Mouse (Mus musculus) naive thymus-derived CD4-positive, alpha-beta T cell, adult 2 months (primary cell): ENCODE results near the gene Gtf2a1l.

Experiments
- DNase-seq: peaks from one replicate; pipeline ENCODE4 v3.0.0-alpha.2; 2011; ENCODE audit warnings: low read depth

Gtf2a1l gene

DNA sequence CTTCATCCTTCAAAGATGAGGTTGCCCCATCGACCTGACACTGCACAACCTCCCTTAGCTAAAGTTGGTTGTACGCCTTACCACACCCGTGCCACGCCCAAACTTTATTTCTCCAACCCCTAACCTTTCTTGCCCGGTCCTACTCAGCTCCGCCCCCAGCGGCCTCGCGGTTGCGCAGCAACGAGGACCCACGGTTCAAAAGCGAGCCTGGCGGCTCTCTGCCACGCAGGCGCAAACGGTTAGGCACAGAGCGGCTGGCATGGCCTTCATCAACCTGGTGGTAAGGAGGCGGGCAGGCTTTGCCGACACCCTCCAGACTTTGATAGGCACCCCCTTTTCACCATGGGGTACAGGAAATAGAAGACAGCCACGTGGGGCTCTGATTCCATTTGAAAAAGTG lies at the start of gene Gtf2a1l:
Gene Gtf2a1l (plus strand): TSS at position 209 of the 400 bp plus-strand sequence.
- DNase-seq: peak; percentile 54

DNA sequence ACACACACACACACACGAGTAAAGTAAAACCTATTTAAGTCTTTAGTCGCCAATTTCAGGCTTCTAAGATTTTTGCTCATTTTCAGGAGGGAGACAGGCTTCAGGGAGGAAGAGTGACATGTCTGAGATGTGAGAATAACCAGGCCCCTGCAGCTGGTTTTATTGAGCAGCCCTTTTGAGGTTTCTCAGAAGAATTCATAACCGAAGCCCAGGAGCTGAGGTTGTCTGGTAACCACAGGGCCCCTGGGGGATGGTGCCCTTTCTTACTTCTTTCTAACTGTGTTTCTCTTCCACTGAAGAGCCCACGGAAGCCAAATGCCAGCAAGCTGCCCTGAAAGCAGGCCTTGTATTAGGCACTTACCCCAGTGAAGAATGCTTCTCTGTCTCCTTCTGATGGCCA lies 47.5 kb upstream of the Gtf2a1l start:
- DNase-seq: peak; percentile 12

DNA sequence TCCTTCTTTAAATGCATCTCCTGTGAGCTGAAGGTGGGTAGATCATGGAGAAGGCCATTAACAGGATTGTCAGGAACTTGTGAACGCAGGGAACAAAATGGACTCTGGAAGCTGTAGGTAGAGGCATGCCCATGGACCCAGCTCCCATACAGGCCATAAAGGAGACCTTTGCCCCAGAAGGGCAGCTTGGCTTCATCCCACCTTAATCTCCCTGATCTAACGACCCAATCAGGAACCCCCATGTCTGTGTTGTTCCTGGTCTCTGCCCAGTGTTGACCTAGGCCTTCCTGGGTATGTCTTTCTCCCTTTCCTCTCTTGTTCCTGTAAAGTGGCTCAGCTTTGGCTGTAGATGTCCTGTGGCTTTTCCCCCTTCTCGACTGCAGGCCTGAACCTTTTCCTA lies 47.1 kb upstream of the Gtf2a1l start:
- DNase-seq: no peak

DNA sequence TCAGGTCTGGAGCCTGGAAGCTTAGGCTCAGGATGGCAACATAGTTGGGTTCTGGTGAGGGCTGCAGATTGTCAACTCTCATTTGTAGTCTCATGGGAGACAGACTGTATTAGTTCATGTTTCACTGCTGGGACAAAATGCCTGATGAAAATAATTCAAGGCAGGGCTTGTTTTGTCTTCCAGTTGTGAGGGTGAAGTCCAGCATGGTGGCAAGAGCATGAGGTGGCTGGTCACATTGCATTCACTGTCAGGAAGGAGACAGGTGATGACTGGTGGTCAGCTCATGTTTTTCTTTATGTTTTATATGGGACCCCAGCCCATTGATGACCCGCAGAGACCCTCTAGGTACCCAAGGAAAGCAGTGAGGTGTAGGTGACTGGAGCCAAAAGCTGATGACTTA lies 45.7 kb upstream of the Gtf2a1l start:
- DNase-seq: no peak

DNA sequence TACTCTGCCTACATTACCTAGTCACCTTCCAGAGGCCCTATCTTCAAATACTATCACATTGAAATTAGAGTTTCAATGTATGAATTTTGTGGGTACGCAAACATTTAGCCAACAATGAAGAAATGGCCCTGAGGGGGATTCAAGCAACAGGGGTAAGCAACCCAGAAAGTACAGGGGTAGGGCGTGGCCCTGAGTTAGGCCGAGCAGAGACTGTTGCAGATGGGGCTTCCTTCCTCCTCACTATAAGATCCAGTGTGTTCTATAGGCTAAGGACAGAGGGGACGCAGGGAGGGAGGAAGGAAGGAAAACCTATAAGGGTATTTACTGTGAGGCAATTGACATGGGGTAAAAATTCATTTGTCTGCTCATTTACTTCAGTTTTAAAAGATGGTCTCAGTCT lies 44.1 kb upstream of the Gtf2a1l start:
- DNase-seq: no peak

GRCm38 (mm10) chr17:88625350-88625749 lies 43.1 kb upstream of the Gtf2a1l start:
- no peak for DNase-seq

DNA sequence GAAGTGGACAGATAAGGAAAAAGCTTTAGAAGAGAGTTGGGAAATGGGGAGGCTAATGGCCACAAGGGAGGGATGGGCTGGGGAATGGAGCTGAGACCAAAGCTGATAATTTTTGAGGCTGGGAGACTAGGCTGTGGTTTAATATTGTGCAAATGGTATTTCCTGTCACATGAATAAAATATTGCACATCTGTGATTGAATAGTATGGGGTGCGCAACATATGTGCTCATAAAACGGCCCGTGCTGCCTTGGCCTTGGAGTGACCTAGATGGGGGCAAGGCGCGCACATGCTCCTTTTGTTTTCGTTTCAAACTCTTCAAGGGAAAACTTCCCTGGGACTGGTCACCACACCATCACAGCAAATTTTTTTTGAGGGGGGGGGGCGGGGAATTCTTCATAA lies 42.5 kb upstream of the Gtf2a1l start:
- no peak for DNase-seq

DNA sequence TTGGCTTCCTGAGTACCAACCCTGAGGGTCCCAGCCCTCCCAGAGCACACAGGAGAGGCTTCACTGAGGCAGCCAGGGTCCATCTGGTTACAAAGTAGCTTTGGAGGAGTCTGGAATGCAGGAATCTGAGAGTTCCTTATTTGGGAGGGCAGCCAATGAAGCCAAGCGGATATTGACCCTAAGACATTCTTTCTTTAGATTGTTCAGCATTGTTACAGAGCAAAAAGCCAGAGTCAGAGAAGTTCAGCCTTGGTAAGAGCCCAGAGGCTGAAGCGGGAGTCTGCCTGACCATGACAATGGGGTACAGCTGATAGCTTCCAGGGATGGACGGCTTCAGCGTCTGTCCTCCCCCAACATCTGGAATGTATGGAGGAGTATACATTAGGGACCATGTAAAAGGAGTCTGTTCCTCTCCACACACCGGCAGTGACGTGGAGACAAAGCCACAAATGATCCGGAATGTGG lies 42.1 kb upstream of the Gtf2a1l start:
- DNase-seq: no peak

DNA sequence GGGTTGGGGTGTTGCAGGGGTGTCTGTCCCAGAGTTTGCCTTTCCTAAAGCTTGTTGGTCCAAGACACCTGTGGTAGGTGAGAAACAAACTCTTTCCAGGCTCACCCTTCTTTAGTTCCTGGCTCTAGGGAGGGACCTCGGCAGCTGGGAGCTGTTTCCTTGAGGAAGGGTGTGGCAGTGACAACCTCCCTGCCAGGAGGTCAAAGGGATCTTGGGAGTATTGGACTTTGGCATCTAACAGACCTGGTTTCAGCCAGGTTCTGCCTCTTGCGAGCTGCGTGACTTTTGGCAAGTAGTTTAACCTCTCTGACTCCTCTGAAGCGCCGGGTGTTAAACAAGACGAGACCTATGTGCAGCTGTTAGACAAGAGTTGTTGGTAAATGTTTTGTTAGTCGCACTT lies 41.3 kb upstream of the Gtf2a1l start:
- DNase-seq: no peak

DNA sequence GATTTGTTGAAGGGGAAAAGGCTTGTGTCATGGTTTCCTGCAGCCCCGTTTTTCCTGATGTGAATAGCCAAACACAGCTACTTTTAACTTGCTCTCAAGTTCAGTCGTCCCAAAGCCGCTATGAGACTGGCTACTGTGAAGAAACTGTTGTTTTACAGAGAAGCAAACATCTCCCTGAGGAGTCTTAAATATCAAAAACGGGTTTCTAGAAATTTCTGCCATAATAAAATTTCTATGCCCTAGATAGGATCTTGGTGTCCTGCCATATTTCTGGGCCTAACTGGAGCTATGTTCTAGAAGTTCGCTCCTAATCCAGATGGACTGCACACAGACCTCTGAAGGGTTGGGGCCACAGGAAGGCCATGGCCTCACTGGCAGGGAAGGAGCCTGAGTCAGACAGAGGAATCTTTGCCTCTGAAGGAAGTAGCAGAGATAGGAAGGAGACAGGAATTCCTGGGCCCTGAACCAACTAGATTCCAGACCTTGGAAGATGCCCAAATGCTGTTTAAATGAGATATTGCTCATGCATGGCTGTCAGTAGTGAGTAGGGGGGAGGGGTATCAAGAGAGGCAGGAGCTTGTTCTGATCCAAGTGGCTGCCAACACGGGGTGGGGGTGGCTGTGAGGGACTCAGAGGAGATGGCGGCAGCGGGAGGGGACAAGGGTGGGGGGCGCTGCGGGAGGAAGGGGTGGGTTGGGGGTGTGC lies 39.6 kb upstream of the Gtf2a1l start:
- DNase-seq: no peak

DNA sequence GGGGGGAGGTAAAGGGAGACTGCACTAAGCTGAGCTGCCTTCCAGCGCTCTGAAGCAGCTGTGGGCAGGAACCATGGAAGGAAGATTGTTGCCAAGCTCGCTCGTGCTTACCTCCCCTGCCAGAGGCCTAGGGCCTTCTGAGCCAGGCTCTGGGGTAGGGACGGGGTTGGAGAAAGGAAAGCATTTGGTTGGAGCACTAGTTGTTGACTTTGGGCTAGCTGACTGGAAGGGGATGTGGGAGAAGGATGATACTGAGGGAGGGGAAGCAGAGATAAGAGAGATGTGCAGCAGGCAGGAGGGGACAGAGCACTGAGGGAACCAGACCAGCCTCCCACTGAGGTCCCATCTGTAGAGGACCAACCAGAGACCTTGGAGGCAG lies 39.1 kb upstream of the Gtf2a1l start:
- DNase-seq: no peak

DNA sequence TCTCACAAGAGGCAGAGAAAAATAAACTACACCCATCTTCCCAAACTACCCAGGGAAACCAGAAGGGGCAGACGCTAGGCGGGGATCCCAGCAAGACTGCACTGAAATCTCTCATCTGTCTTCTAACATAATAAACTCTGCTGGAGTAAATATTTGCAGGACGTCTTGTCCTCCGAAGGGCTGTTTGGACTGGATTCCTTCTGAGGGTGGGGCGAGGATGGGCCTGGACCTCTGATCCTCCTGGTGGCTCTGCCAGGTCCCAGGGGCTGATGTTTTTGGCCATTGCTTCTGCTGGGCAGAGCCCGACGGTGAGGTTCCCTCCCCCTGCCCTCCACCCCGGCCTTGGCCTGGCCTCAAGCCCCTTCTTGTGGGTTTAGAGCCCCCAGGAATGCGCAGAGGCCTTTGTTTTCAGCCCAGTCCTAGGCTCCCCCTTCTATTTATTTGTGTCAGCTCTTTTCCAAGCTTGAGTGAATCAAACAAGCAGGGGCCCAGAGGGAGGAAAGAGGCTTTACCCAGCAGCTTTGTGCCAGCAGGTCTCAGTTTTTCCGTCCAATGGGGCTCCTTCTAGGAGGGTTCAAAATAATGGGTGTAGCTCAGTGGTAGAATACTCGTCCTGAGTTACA lies 38.4 kb upstream of the Gtf2a1l start:
- DNase-seq: no peak

- DNase-seq: no peak
These were observed 37.9 kb upstream of the Gtf2a1l start for GRCm38 (mm10) chr17:88630554-88630948.

DNA sequence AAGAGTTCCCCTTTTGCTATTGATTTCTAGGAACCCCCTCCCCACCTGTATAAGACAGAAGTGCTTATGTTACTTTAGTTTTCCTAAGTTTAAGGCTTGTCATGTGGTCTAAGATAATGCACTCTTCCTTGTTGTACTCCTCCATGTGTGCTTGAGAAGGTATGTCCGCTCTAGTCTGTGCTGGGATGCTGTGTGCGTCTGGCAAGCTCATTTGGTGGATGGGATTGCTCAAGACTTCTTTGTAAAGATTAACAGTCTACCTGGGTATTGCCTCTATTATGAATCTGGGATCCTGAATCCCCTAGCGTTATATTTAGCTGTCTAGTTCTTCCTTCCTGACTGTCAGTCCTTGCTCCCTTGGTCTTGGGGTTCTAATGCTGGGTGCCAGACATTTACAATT lies 35.8 kb upstream of the Gtf2a1l start:
- DNase-seq: no peak

DNA sequence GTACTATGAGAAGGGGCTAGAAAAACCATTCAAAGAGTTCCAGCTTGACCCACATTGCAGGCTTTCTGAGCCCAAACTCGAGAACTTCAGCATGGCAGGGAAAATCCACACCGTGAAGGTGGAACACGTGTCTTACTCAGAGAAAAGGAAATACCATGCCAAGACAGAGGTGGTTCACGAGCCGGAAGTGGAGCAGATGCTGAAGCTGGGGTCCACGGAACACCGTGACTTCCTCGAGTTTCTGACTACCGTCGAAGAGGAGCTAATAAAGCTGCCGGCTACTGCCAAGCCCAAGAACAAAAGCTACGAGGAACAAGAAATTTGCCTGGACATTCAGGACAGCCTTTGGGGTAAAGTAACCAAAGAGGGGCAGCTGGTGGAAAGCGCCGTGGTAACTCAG lies 32.4 kb upstream of the Gtf2a1l start:
- DNase-seq: no peak

DNA sequence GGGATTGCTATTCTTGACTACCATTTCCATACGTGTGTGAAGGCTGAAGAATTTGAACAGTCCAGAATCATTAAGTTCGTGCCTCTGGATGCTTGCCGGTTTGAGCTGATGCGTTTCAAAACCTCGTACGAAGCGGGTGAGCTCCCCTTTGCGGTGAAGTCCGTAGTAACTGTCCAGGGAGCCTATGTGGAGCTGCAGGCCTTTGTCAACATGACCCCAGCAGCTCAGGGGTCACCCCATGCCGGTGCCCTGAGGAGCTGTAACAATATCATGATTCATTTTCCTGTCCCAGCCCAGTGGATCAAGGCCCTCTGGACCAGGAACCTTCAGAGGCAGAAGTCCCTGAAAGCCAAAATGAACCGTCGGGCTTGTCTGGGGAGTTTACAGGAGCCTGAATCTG lies 31.9 kb upstream of the Gtf2a1l start:
- DNase-seq: no peak

DNA sequence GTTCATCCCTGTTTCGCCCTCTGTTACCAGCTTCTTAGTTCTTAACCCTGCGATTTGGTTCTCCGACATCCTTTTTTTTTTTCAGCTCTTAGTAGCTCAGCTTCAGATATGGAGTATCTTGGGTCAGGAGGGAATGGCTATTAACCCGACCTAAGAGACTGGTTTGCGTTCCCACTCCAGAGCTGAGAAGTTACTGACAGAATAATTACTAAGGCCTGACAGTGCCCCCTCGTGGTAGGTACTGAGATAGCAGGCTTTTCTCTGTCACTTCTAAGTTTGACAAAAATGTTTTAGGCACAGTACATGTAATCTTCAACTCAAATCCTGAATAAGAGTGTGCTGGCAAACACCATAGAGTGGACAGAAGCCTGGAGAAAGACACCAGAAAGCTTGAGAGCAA lies 27.4 kb upstream of the Gtf2a1l start:
- peak; percentile 78 for DNase-seq

DNA sequence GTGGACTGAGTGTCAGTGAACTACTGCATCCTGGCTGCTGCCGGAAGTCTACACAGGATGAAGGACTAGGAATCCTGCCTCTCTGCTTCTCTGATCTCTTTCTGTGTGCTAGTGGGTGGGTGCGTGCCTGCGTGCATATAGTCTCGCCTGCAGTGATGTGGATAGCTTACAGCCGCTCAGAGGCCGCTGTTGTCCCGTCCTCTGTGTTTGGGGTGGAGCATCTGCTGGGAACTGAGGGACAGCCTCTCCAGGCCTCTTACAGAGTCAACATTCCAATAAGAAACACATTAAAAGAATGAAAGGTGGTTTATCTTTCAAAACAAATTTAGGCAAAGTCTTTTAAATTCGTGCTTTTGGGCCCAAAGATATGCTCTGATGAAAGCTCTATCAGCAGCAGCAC lies 26.6 kb upstream of the Gtf2a1l start:
- no peak for DNase-seq

- DNase-seq: no peak
These were observed 23.6 kb upstream of the Gtf2a1l start for GRCm38 (mm10) chr17:88644876-88645275.

GRCm38 (mm10) chr17:88645299-88645698 lies 23.2 kb upstream of the Gtf2a1l start:
- DNase-seq: no peak

DNA sequence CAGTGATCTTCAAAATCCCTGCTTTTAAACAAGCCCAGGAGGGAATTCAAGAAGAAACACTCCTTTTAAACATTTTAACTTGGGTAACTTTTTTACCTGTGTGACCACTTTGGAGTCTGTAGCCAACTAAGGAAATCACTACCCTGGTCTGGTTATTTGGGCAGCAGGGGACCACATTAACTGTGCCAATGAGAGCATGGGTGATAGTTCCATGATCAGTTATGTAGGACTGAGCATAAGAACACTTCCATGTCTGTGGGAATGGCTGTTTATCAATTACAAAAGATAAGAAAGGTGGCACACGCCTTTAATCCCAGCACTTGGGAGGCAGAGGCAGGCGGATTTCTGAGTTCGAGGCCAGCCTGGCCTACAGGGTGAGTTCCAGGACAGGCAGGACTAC lies 21.3 kb upstream of the Gtf2a1l start:
- no peak for DNase-seq

GRCm38 (mm10) chr17:88652010-88652409 lies 16.4 kb upstream of the Gtf2a1l start:
- DNase-seq: peak; percentile 80

DNA sequence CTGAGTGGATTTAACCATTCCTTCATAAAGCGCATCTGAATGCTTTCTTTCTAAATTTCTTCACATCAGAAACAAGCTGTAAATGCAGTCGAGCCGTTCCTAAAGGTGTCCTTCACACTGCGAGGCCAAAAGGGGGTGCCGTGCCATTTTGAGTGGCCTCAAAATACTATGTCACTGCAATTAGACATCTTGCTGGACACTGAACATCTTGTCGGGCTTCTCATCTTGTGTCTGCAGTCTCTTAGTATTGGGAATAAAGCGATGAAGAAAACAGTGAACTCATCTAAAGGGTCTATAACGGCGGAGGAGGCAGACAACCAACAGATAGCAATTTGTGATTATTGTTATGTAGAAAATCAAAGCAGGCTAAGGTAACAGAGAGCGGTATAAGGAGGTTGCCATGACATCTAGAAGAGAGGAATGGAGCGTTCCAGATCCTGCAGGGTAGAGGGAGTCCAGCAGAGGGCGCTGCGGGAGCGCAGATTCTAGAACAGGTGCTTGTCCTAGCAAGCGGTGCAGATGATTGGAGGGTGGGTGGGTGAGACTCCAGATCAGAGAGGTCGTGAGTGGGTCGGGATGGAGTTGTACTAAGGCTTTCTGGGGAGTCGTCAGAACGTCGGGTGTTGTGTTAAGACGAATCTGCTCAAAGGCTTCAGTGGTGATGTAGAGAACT lies 15.6 kb upstream of the Gtf2a1l start:
- DNase-seq: peak; percentile 87
